Mouse (Mus musculus) brain, embryonic 14.5 days (tissue): ENCODE measurements at regions not wholly inside any gene's neighbourhood (a gene's known extent, or its start where the extent isn't known, plus 50 kb on each side); places are given as distances from the start of the nearest gene placed in this dataset.

Experiments
- DNase-seq: peaks from one replicate; pipeline ENCODE4 v3.0.0-alpha.2; 2011; ENCODE audit warnings: low read depth
- CTCF ChIP-seq: fragments of 200-500 bp; IDR thresholded peaks from 2 replicates; pipeline ENCODE4 v1.5.1; 2012; ENCODE audit warnings: inconsistent platforms, mild to moderate bottlenecking, moderate library complexity, borderline replicate concordance; ENCODE audit not compliant: insufficient read depth, insufficient read length; ENCODE audit errors: extremely low read depth
- POLR2A ChIP-seq: fragments of 200-500 bp; IDR thresholded peaks from 2 replicates; pipeline ENCODE4 v1.6.1; 2012; ENCODE audit warnings: mild to moderate bottlenecking, inconsistent platforms, borderline replicate concordance; ENCODE audit not compliant: poor library complexity, insufficient read depth, insufficient read length, severe bottlenecking; ENCODE audit errors: extremely low read depth

- TF ChIP-seq CTCF (no peak), POLR2A (no peak)
These were observed 225.5 kb upstream of the Hs6st1 start for GRCm38 (mm10) chr1:35842707-35843106.

DNA sequence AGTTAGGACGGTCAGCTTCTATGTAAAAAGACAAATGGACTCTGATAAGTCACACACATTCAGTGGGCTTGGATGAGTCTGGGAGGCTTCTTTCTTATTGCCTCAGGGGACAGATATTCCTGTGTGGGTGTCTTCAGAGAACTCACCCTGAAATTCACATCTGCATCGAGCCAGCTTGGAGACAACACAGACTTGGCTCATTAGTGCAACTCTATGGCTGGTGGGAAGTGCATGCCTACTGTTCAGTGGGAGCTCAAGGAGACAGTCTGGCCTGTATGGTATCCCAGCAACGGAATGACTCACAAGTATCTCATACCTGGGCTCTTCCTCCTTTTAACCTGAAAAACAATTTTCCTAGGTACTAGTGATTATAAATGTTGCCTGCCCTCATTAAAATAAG is 224.6 kb upstream of the Hs6st1 start:
- no peak for DNase-seq
- no peak for TF ChIP-seq POLR2A
- no peak for TF ChIP-seq CTCF

More at GRCm38 (mm10) chr1:35842707-35843106, 225.5 kb upstream of the Hs6st1 start:
- DNase-seq, result no peak

DNA sequence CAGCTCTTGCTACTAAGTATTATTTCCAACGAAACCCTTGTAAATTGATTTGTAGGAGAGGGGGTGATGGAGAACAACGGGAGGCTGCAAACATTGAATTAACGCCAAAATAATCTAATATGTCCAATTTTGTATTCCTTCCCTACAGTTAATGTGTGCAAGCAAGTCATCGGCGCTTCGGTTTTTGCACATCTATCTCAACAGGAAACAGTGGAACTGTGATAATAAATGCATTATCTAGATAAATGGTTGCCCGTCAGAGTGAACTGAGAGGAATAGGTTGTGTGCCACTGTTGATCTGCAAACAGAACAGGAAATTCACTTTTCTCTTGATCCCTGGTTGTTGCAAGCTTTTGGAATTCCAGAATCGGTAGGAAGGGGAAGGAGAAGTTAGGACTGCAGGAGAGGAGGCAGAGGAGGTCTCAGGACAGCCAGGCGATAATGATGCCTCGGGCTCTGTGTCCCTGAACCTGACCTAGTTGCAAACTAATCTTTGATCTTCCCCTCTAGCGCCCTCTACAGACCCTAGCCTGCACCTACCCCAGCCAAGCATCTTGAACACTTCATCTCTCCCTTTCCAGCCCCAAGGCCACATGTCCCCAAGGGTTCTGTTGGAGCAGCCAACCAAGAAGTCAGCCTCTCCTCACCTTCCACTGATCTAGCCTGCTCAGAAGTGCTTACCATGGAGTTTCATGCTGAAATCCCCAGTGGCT is 221.8 kb upstream of the Hs6st1 start:
- no peak for DNase-seq
- TF ChIP-seq CTCF (peak; percentile 17; the same call in 1 of the 2 replicates), POLR2A (no peak)

DNA sequence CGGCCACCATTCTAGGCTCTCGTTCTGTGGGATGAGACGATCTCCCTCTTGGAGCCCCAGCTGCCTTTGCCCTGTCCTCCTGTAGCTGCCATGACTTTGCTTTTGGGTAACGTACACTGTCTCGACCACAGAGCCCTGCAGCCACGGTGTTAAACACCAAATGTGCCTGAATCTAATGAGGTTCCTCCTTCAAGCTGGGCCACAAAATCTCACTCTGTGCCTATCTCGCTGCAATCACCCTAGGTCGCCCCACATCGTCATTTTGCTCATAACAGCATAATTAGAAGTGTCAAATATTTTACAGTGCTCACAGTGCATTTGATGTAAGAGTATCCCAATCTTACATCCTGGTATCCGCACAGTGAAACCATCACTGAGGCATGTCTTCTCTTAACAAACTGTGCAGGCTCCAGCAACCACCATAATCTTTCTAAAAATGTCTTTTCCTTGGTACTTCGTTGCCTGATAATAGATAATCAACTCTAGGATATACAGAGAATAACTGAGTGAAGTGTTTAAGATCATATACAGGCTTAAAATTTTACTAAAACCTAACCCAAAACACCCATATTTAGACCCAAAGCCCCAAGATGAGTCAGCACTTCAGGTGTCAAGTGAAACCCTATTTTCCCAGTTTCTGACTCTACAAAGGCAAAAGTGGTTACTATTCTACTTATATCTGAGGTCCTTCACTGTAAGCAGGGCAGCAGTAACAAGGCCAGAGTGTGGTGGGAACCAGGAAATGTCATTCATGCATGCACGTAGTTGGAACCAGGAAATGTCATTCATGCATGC is 219.8 kb upstream of the Hs6st1 start:
- DNase-seq, result no peak

GRCm38 (mm10) chr1:35849406-35850190 is 218.6 kb upstream of the Hs6st1 start:
- TF ChIP-seq POLR2A (no peak), CTCF (no peak)
- DNase-seq, result peak; percentile 82

More for the DNA sequence above, 219.8 kb upstream of the Hs6st1 start:
- TF ChIP-seq CTCF (no peak), POLR2A (no peak)

- no peak for DNase-seq
- TF ChIP-seq CTCF, result no peak
- TF ChIP-seq POLR2A, result no peak
These were observed 218.0 kb upstream of the Hs6st1 start for GRCm38 (mm10) chr1:35850191-35850545.

DNA sequence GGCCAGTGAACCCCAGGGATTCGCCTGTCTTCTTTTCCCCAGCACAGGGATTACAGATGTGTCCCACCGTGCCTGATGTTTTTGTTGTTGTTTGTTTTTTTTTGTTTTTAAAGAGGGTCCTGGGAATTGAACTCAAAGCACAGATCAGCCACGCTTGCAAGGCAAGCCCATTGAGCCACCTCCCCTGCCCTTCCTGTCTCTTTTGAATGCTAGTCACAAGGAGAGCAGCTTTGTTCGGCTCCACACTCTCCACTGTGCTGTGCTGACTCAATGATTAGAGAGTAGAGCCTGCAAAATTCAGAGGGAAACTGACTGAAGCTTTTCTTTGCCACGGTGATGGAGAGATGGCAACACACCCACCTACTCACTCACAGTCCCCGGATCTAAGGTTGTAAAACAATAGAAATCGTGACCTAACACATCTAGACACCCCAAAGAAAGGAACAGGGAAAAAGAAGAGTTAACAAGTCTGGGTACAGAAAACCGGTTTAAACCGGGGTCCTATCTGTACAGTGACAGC is 217.6 kb upstream of the Hs6st1 start:
- TF ChIP-seq POLR2A (no peak), CTCF (no peak)
- DNase-seq, result no peak

DNA sequence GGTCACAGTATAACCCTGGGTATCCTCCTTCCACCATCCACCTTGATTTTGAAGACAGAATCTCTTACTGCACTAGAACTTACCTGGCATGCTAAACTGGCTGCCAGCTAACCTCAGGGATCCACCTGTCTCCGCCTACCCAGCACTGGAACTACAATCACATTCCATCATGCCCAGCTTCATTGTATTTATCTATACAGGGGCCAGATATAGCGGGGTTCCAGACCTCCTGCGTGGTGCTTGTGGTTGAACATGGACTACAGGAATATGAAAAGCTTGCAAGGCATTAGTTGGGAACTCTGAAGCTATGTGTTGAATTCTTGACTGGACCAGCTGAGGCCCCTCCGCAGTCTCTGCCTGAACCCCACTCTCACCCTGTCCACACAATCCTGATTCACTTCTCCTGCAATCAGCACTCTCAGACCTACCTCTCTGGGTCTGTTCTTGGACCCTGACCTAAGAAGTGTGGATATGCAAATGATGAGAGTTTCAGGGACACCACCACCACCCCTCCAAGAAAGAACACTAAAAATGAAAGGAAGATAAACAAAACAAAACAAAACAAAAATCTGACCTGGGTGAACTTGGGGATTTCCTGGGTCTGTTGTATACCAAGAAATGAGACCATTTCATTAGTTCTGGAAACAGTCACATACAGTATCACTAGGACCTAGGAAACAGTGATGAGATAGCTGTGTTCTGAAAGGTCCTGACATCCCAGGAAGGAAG is 216.4 kb upstream of the Hs6st1 start:
- TF ChIP-seq CTCF (no peak), POLR2A (no peak)
- no peak for DNase-seq

DNA sequence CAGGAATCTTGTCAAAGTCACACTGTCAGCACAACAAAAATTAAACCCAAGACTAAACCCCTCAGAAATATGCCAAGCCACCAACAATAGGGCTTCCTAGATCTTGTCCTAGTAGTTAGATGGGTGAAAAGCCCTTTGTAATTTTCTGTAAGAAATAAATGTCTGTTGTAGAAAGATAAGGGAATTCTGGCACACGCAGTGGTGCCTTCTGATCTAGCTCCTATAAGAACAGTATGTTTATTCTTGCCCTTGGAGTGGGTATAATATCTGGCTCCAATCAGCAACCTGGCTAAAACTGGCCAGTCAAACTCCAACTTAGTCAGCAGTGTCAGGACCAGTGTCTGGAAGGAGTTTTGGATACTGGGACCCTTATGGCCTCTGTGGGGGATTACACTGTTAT is 215.2 kb upstream of the Hs6st1 start:
- no peak for TF ChIP-seq POLR2A
- no peak for DNase-seq

DNA sequence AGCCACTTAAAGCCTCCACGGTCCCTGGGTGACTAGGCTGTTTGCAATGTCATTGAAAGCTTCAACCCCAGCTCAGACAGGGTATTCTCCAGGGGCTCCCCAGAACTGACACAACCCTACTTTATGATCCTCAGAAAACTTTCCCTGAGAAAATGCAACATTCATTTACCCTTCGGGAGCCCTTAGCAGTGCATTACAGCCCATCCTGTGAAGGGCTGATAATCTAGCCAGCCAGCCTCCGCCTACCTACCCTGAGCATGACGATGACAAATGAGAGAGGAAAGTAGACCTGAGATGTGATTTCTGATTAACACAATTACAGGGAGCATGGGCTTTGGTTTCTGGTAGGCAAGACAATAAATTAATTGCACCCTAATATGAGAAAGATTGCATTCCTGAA is 212.6 kb upstream of the Hs6st1 start:
- TF ChIP-seq CTCF (no peak), POLR2A (no peak)
- DNase-seq, result no peak
